Comparison of ENCODE assay signal across 10 mouse cellular contexts in the genomic region with DNA sequence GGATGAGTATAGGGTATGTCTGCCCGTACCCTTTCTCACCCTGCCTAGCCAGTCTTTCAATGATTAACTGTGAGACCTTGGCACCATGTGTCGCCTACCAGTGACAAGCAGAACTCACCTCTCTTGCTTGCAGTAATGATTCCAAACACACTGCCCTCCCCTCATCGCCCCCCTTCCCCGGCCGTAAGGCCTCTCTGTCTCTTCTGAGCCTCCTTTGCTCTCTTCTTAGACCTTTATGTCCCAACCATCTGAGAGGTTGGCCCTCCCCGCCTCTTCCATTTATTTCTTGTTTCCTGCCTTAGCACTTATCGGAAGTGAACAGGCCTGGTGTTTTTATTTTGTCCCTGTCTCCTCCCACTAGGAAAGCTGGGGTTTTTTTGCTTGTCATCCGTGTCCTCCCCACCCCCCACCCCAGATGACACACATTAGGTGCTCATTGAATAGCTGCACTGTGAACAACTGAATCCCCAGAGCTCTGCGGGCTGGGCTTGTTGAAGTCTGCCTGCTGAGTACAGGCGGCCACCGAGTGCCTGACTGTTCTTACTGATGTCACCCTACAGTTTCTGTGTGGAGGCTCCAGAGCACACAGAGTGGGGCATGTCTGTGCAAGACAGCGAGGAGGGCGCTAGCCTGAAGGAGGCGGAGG.
DNase-seq lines count a peak whose midpoint lies in the region; ATAC-seq and TF ChIP-seq lines count a peak whose summit lies in the region.
"Had no signal": no experiment of that assay in that cellular context is flagged by ENCODE, and none has a peak within 500 bp of the region (broad histone marks: within the 10 kb centered on the region; RNA-seq: fewer than 3 reads in every experiment).

No protein-coding gene starts in this region.

- no peak for TF ChIP-seq CTCF in kidney, postnatal 0 days (IDR thresholded peaks at IDR 0.05; ENCODE audit: low read depth)
- no peak for TF ChIP-seq CTCF in midbrain, postnatal 0 days (IDR thresholded peaks at IDR 0.05)

- 0 out of 2 replicates have a peak, but pooled peaks have one; percentile 12 for ATAC-seq in lung, embryonic 15.5 days (ENCODE audit: borderline replicate concordance, extremely low read depth, low FRiP score, low TSS enrichment)
- ATAC-seq in forebrain, embryonic 14.5 days = peak; percentile 32
- ATAC-seq in kidney, postnatal 0 days (replicated peaks; ENCODE audit: low FRiP score, low read depth) = peak; percentile 37; the same call in 1 of the 2 replicates
- ATAC-seq in midbrain, postnatal 0 days (ENCODE audit: low FRiP score) = 0 out of 2 replicates have a peak, but pooled peaks have one; percentile 32

- H3K4me2 ChIP-seq in lung, embryonic 15.5 days = 0 out of 2 replicates have a peak overlapping the region, but pooled peaks have one; percentile 13
- no peak overlapping the region for H3K4me2 ChIP-seq in forebrain, embryonic 14.5 days (ENCODE audit: low read length)
- peak overlapping the region; percentile 29; the same call in 1 of the 2 replicates for H3K4me2 ChIP-seq in kidney, postnatal 0 days (ENCODE audit: low read length)
- H3K4me2 ChIP-seq in midbrain, postnatal 0 days (ENCODE audit: low read depth, low read length, poor library complexity, severe bottlenecking) = no peak overlapping the region

- no peaks in the 10 kb centered on the region for H3K9me3 ChIP-seq in lung, embryonic 15.5 days
- no peaks in the 10 kb centered on the region for H3K9me3 ChIP-seq in forebrain, embryonic 14.5 days (replicated peaks; ENCODE audit: control insufficient read depth, low read length)
- no peaks in the 10 kb centered on the region for H3K9me3 ChIP-seq in kidney, postnatal 0 days (replicated peaks; ENCODE audit: low read length)
- no peaks in the 10 kb centered on the region for H3K9me3 ChIP-seq in midbrain, postnatal 0 days (ENCODE audit: low read length)

- H3K36me3 ChIP-seq in lung, embryonic 15.5 days = no peaks in the 10 kb centered on the region
- no peaks in the 10 kb centered on the region for H3K36me3 ChIP-seq in forebrain, embryonic 14.5 days (ENCODE audit: control insufficient read depth, insufficient read depth, low read length)
- H3K36me3 ChIP-seq in kidney, postnatal 0 days (ENCODE audit: insufficient read depth, low read length) = no peaks in the 10 kb centered on the region
- H3K36me3 ChIP-seq in midbrain, postnatal 0 days (ENCODE audit: insufficient read depth, low read length) = no peaks in the 10 kb centered on the region

- H3K4me3 ChIP-seq in lung, embryonic 15.5 days = no peak overlapping the region
- H3K4me3 ChIP-seq in forebrain, embryonic 14.5 days (ENCODE audit: low read depth, low read length) = no peak overlapping the region
- H3K4me3 ChIP-seq in kidney, postnatal 0 days (replicated peaks; ENCODE audit: low read depth, low read length) = no peak overlapping the region
- H3K4me3 ChIP-seq in midbrain, postnatal 0 days (ENCODE audit: low read depth, low read length) = no peak overlapping the region
- H3K4me3 ChIP-seq: myocyte had no signal

- no peak overlapping the region for H3K9ac ChIP-seq in lung, embryonic 15.5 days
- H3K9ac ChIP-seq in forebrain, embryonic 14.5 days (ENCODE audit: low read length) = no peak overlapping the region
- no peak overlapping the region for H3K9ac ChIP-seq in kidney, postnatal 0 days (ENCODE audit: low read depth, low read length)
- no peak overlapping the region for H3K9ac ChIP-seq in midbrain, postnatal 0 days (replicated peaks; ENCODE audit: low read length, poor library complexity, severe bottlenecking)

- peaks cover 62% of the 10 kb centered on the region for H3K4me1 ChIP-seq in lung, embryonic 15.5 days
- peaks cover 19% of the 10 kb centered on the region for H3K4me1 ChIP-seq in forebrain, embryonic 14.5 days (ENCODE audit: control insufficient read depth, insufficient read depth, low read length)
- H3K4me1 ChIP-seq in kidney, postnatal 0 days (replicated peaks; ENCODE audit: insufficient read depth, low read length) = peaks cover 52% of the 10 kb centered on the region
- peaks cover 15% of the 10 kb centered on the region for H3K4me1 ChIP-seq in midbrain, postnatal 0 days (ENCODE audit: insufficient read depth, low read length)

- 29% methylated on average over 14 of the region's 14 CpGs for WGBS in lung, embryonic 15.5 days
- 47% methylated on average over 14 of the region's 14 CpGs for WGBS in forebrain, embryonic 14.5 days
- 25% methylated on average over 14 of the region's 14 CpGs for WGBS in kidney, postnatal 0 days
- WGBS in midbrain, postnatal 0 days = 46% methylated on average over 14 of the region's 14 CpGs

- intact Hi-C loops in left cerebral cortex, postnatal 10 days (cut with DNase I) = loop anchor here (5.0 kb wide), 1 partner anchor 78 kb away; a partner anchor contains a TSS

- no peaks in the 10 kb centered on the region for H3K27me3 ChIP-seq in lung, embryonic 15.5 days
- no peaks in the 10 kb centered on the region for H3K27me3 ChIP-seq in forebrain, embryonic 14.5 days (replicated peaks; ENCODE audit: control insufficient read depth, insufficient read depth, low read length)
- no peaks in the 10 kb centered on the region for H3K27me3 ChIP-seq in kidney, postnatal 0 days (ENCODE audit: insufficient read depth, low read length)
- no peaks in the 10 kb centered on the region for H3K27me3 ChIP-seq in midbrain, postnatal 0 days (ENCODE audit: insufficient read depth, low read length)
- H3K27me3 ChIP-seq: Patski had no signal

- peak overlapping the region; percentile 15 for H3K27ac ChIP-seq in lung, embryonic 15.5 days
- H3K27ac ChIP-seq in forebrain, embryonic 14.5 days (ENCODE audit: low read depth, low read length) = no peak overlapping the region
- H3K27ac ChIP-seq in kidney, postnatal 0 days = peak overlapping the region; percentile 93
- no peak overlapping the region for H3K27ac ChIP-seq in midbrain, postnatal 0 days (ENCODE audit: low read depth, low read length)

- no peak for DNase-seq in lung, postnatal 4 days
- no peak for DNase-seq in forebrain, embryonic 14.5 days (ENCODE audit: low spot score)
- DNase-seq in kidney, postnatal 0 days (ENCODE audit: low spot score) = peak; percentile 66
- no peak for DNase-seq in midbrain, postnatal 0 days (ENCODE audit: low spot score)
- no peak for DNase-seq in left cerebral cortex, postnatal 10 days (ENCODE audit: extremely low spot score in 1 of 2, low spot score in 2 of 2)
- DNase-seq in left cerebral cortex, adult 9 months (ENCODE audit: low spot score in 2 of 2) = no peak
- DNase-seq in right cerebral cortex, postnatal 36 days (ENCODE audit: low spot score in 2 of 2) = no peak

Comparison
In these comparisons a context has a peak if more than half of its experiments do, and no peak if none do; other contexts are left out.
1. H3K27ac ChIP-seq: peak in lung, embryonic 15.5 days (single experiment) and kidney, postnatal 0 days (single experiment); none in forebrain, embryonic 14.5 days (single experiment) and midbrain, postnatal 0 days (single experiment).
2. H3K4me2 ChIP-seq: peak in lung, embryonic 15.5 days (single experiment) and kidney, postnatal 0 days (single experiment); none in forebrain, embryonic 14.5 days (single experiment) and midbrain, postnatal 0 days (single experiment).
3. Peak in every context shown above with its lines, with median percentiles within 50 percentile points of each other: ATAC-seq.